Mouse (Mus musculus) hindbrain, embryonic 15.5 days (tissue): ENCODE results near the gene Gnptab. TPM values are rescaled to one million over a fixed set of nuclear protein-coding genes. Genes with fewer than 3 reads are reported as not detected.

Source experiments
- ATAC-seq: fragments of 200-750 bp; cut with Nextera tagmentation; 2 replicates; pipeline ENCODE4 v1.8.0; 2017; ENCODE audit warnings: low read depth, moderate number of reproducible peaks, moderate TSS enrichment; ENCODE audit not compliant: low FRiP score
- H3K27ac ChIP-seq: fragments of 300-500 bp; sonication (generic); replicated peaks from 2 replicates; pipeline ENCODE4 v1.5.1; 2015; ENCODE audit warnings: mild to moderate bottlenecking, inconsistent platforms
- H3K27me3 ChIP-seq: fragments of 300-500 bp; sonication (generic); 2 replicates; pipeline ENCODE4 v1.6.1; 2015; ENCODE audit warnings: control low read depth, inconsistent platforms
- H3K36me3 ChIP-seq: fragments of 300-500 bp; sonication (generic); 2 replicates; pipeline ENCODE4 v1.6.1; 2015; ENCODE audit warnings: control low read depth, inconsistent platforms
- H3K4me1 ChIP-seq: fragments of 300-500 bp; sonication (generic); replicated peaks from 2 replicates; pipeline ENCODE4 v1.6.1; 2015; ENCODE audit warnings: control low read depth, inconsistent platforms
- H3K4me2 ChIP-seq: fragments of 300-500 bp; sonication (generic); 2 replicates; pipeline ENCODE4 v1.6.1; 2015; ENCODE audit warnings: moderate library complexity, mild to moderate bottlenecking, inconsistent platforms
- H3K4me3 ChIP-seq: fragments of 300-500 bp; sonication (generic); 2 replicates; pipeline ENCODE4 v1.5.1; 2015; ENCODE audit warnings: mild to moderate bottlenecking, inconsistent platforms
- H3K9ac ChIP-seq: fragments of 300-500 bp; sonication (generic); 2 replicates; pipeline ENCODE4 v1.6.1; 2015; ENCODE audit warnings: inconsistent platforms
- H3K9me3 ChIP-seq: fragments of 300-500 bp; sonication (generic); 2 replicates; pipeline ENCODE4 v1.6.1; 2016; ENCODE audit warnings: control low read depth, inconsistent platforms
- WGBS: fragments of 180-500 bp; shearing (Covaris S2); methylation state at CpG from one replicate; pipeline ENCODE4 v1.1.7; 2015; 5-methylcytosine and 5-hydroxymethylcytosine counted together
- polyA plus RNA-seq: library from polyadenylated mRNA; unstranded; fragments of >200 nt; fragmentation: Nextera tagmentation; extraction: Ambion mirVana; gene quantifications from 2 replicates; pipeline ENCODE4 v1.2.1, GENCODE M21; 2015

The Gnptab gene
- polyA plus RNA-seq, 1 experiment from 2014 or later, result 24.0 TPM

DNA sequence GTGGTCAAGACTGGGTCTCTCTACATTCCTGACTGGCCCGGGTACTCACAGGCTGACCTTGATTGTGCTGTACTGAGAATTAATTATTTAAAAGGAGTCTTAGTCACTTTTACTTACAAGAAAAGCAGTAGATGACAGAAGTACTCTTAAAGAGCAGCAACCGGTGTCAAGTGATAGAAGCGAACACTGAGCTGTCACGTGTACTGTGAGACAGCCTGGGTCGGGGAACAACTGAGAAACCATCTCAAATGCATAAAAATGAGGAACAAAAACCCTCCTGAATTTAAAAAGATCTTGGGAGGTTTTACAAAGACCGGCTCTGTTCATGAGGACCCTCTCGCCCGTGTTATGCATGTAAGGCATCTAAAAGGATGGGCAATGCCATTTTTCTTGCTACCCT, 113.7 kb downstream of the Gnptab start:
- H3K27ac ChIP-seq, result no peak overlapping the region
- no peaks in the 10 kb centered on the region for H3K9me3 ChIP-seq
- H3K36me3 ChIP-seq, result no peaks in the 10 kb centered on the region
- WGBS, result 63% methylated on average over 8 of the region's 8 CpGs
- no peaks in the 10 kb centered on the region for H3K27me3 ChIP-seq
- H3K4me1 ChIP-seq, result no peaks in the 10 kb centered on the region
- no peak for ATAC-seq
- H3K9ac ChIP-seq, result no peak overlapping the region
- no peak overlapping the region for H3K4me2 ChIP-seq
- no peak overlapping the region for H3K4me3 ChIP-seq

- Histone ChIP-seq H3K27me3 (no peaks in the 10 kb centered on the region), H3K27ac (no peak overlapping the region), H3K9ac (no peak overlapping the region), H3K4me1 (no peaks in the 10 kb centered on the region), H3K4me3 (no peak overlapping the region), H3K4me2 (no peak overlapping the region), H3K36me3 (no peaks in the 10 kb centered on the region), H3K9me3 (no peaks in the 10 kb centered on the region)
- ATAC-seq, result no peak
- WGBS, result 84% methylated on average over 4 of the region's 4 CpGs
Measured at GRCm38 (mm10) chr10:88494959-88495587, 116.1 kb downstream of the Gnptab start.

Other genes starting within 250 kb of the Gnptab start
- 2.5 and 2.9 TPM in 2 replicates for gene Parpbp, start 232.2 kb upstream of the Gnptab start, polyA plus RNA-seq
- 25.2 and 28.2 TPM in 2 replicates for gene Nup37, start 232.1 kb upstream of the Gnptab start, polyA plus RNA-seq
- gene Washc3, start 178.0 kb upstream of the Gnptab start, polyA plus RNA-seq, result 39.2 and 40.9 TPM in 2 replicates
- gene Dram1, start 52 bp upstream of the Gnptab start, polyA plus RNA-seq, result 0.53 and 0.97 TPM in 2 replicates
- 0.30 and 0.31 TPM in 2 replicates for gene Sycp3, start 80.4 kb downstream of the Gnptab start, polyA plus RNA-seq
- 20.1 and 21.6 TPM in 2 replicates for gene Chpt1, start 124.9 kb downstream of the Gnptab start, polyA plus RNA-seq
- 4.2 and 4.9 TPM in 2 replicates for gene Mybpc1, start 226.0 kb downstream of the Gnptab start, polyA plus RNA-seq